Mouse (Mus musculus): Measurements from ENCODE around the gene Gm20604. TPM values are rescaled to one million over a fixed set of nuclear protein-coding genes. Genes with fewer than 3 reads are reported as not detected.

The Gm20604 gene
- polyA plus RNA-seq (2015; fragmentation: Nextera tagmentation; extraction: Ambion mirVana) = 44.5 and 46.7 TPM in 2 replicates

GRCm38 (mm10) chr12:102758403-102758756, at the start of gene Gm20604:
Gene Gm20604, minus strand, starts transcription at chr12:102758672.
- H3K27ac ChIP-seq (replicated peaks) = peak within 1 kb of the TSS; percentile 87
- peak within 1 kb of the TSS; percentile 87 for H3K9ac ChIP-seq
- no peaks in the 10 kb centered on the region for H3K27me3 ChIP-seq
- H3K36me3 ChIP-seq = peaks cover 8% of the 10 kb centered on the region; the same call in 1 of the 2 replicates
- peak within 1 kb of the TSS; percentile 89 for H3K4me3 ChIP-seq
- H3K9me3 ChIP-seq = no peaks in the 10 kb centered on the region
- no peak for ATAC-seq (ENCODE audit: low FRiP score, low read depth)
- peaks cover 30% of the 10 kb centered on the region for H3K4me1 ChIP-seq (replicated peaks)
- WGBS = under 1% methylated on average over 10 of the region's 10 CpGs
- peak within 1 kb of the TSS; percentile 83 for H3K4me2 ChIP-seq

GRCm38 (mm10) chr12:102799528-102799927, 41.1 kb upstream of the Gm20604 start:
- Histone ChIP-seq H3K9ac (no peak overlapping the region), H3K27me3 (no peaks in the 10 kb centered on the region), H3K4me3 (no peak overlapping the region), H3K9me3 (no peaks in the 10 kb centered on the region), H3K36me3 (peaks cover 8% of the 10 kb centered on the region), H3K27ac (replicated peaks) (no peak overlapping the region), H3K4me2 (no peak overlapping the region), H3K4me1 (replicated peaks) (no peaks in the 10 kb centered on the region)
- WGBS = 96% methylated on average over 2 of the region's 2 CpGs
- ATAC-seq (ENCODE audit: low FRiP score, low read depth) = no peak

GRCm38 (mm10) chr12:102787927-102788326, 29.5 kb upstream of the Gm20604 start:
- WGBS = 94% methylated on average over 7 of the region's 7 CpGs
- Histone ChIP-seq H3K27ac (replicated peaks) (no peak overlapping the region), H3K9ac (no peak overlapping the region), H3K4me3 (no peak overlapping the region), H3K27me3 (no peaks in the 10 kb centered on the region), H3K9me3 (no peaks in the 10 kb centered on the region), H3K4me1 (replicated peaks) (no peaks in the 10 kb centered on the region), H3K4me2 (no peak overlapping the region), H3K36me3 (peaks cover 62% of the 10 kb centered on the region)
- ATAC-seq (ENCODE audit: low FRiP score, low read depth) = no peak

GRCm38 (mm10) chr12:102785593-102785985, 27.1 kb upstream of the Gm20604 start:
- 65% methylated on average over 5 of the region's 5 CpGs for WGBS
- ATAC-seq (ENCODE audit: low FRiP score, low read depth) = no peak
- no peaks in the 10 kb centered on the region for H3K27me3 ChIP-seq
- no peaks in the 10 kb centered on the region for H3K4me1 ChIP-seq (replicated peaks)
- H3K36me3 ChIP-seq = peaks cover 61% of the 10 kb centered on the region
- no peak overlapping the region for H3K9ac ChIP-seq
- no peak overlapping the region for H3K4me2 ChIP-seq
- H3K4me3 ChIP-seq = no peak overlapping the region
- H3K27ac ChIP-seq (replicated peaks) = no peak overlapping the region
- H3K9me3 ChIP-seq = no peaks in the 10 kb centered on the region

GRCm38 (mm10) chr12:102784899-102785592, 26.6 kb upstream of the Gm20604 start:
- Histone ChIP-seq H3K9ac (no peak overlapping the region), H3K4me3 (no peak overlapping the region), H3K27me3 (no peaks in the 10 kb centered on the region), H3K4me1 (replicated peaks) (no peaks in the 10 kb centered on the region), H3K27ac (replicated peaks) (no peak overlapping the region), H3K9me3 (no peaks in the 10 kb centered on the region), H3K36me3 (peaks cover 55% of the 10 kb centered on the region), H3K4me2 (no peak overlapping the region)
- 91% methylated on average over 19 of the region's 19 CpGs for WGBS
- no peak for ATAC-seq (ENCODE audit: low FRiP score, low read depth)

- 90% methylated on average over 5 of the region's 5 CpGs for WGBS
- H3K9me3 ChIP-seq = no peaks in the 10 kb centered on the region
- H3K4me1 ChIP-seq (replicated peaks) = no peaks in the 10 kb centered on the region
- H3K9ac ChIP-seq = no peak overlapping the region
- peaks cover 47% of the 10 kb centered on the region for H3K36me3 ChIP-seq
- no peak overlapping the region for H3K4me3 ChIP-seq
- no peak overlapping the region for H3K27ac ChIP-seq (replicated peaks)
- H3K27me3 ChIP-seq = no peaks in the 10 kb centered on the region
- no peak for ATAC-seq (ENCODE audit: low FRiP score, low read depth)
- H3K4me2 ChIP-seq = no peak overlapping the region
Measured at GRCm38 (mm10) chr12:102782841-102783240, 24.4 kb upstream of the Gm20604 start.

GRCm38 (mm10) chr12:102779452-102779851, 21.0 kb upstream of the Gm20604 start:
- Histone ChIP-seq H3K4me1 (replicated peaks) (no peaks in the 10 kb centered on the region), H3K27me3 (no peaks in the 10 kb centered on the region), H3K4me2 (no peak overlapping the region), H3K27ac (replicated peaks) (no peak overlapping the region), H3K4me3 (no peak overlapping the region), H3K9ac (no peak overlapping the region), H3K9me3 (no peaks in the 10 kb centered on the region), H3K36me3 (peaks cover 43% of the 10 kb centered on the region)
- ATAC-seq (ENCODE audit: low FRiP score, low read depth) = peak; percentile 19; the same call in 1 of the 2 replicates
- WGBS = 52% methylated on average over 3 of the region's 3 CpGs

GRCm38 (mm10) chr12:102778151-102778550, 19.7 kb upstream of the Gm20604 start:
- no peak for ATAC-seq (ENCODE audit: low FRiP score, low read depth)
- Histone ChIP-seq H3K9me3 (no peaks in the 10 kb centered on the region), H3K27me3 (no peaks in the 10 kb centered on the region), H3K4me2 (no peak overlapping the region), H3K4me3 (no peak overlapping the region), H3K36me3 (peaks cover 45% of the 10 kb centered on the region), H3K9ac (no peak overlapping the region), H3K27ac (replicated peaks) (no peak overlapping the region), H3K4me1 (replicated peaks) (no peaks in the 10 kb centered on the region)
- 87% methylated on average over 5 of the region's 5 CpGs for WGBS

GRCm38 (mm10) chr12:102776035-102776434, 17.6 kb upstream of the Gm20604 start:
- H3K27me3 ChIP-seq = no peaks in the 10 kb centered on the region
- H3K9ac ChIP-seq = no peak overlapping the region
- H3K4me2 ChIP-seq = no peak overlapping the region
- 92% methylated on average over 14 of the region's 14 CpGs for WGBS
- no peak for ATAC-seq (ENCODE audit: low FRiP score, low read depth)
- H3K4me1 ChIP-seq (replicated peaks) = no peaks in the 10 kb centered on the region
- H3K4me3 ChIP-seq = no peak overlapping the region
- H3K9me3 ChIP-seq = no peaks in the 10 kb centered on the region
- peaks cover 54% of the 10 kb centered on the region for H3K36me3 ChIP-seq
- no peak overlapping the region for H3K27ac ChIP-seq (replicated peaks)

GRCm38 (mm10) chr12:102772676-102773075, 14.2 kb upstream of the Gm20604 start:
- no peak overlapping the region for H3K4me2 ChIP-seq
- no peaks in the 10 kb centered on the region for H3K9me3 ChIP-seq
- H3K36me3 ChIP-seq = peaks cover 86% of the 10 kb centered on the region
- H3K4me1 ChIP-seq (replicated peaks) = no peaks in the 10 kb centered on the region
- H3K27me3 ChIP-seq = no peaks in the 10 kb centered on the region
- no peak overlapping the region for H3K27ac ChIP-seq (replicated peaks)
- H3K9ac ChIP-seq = no peak overlapping the region
- ATAC-seq (ENCODE audit: low FRiP score, low read depth) = no peak
- 97% methylated on average over 5 of the region's 5 CpGs for WGBS
- H3K4me3 ChIP-seq = no peak overlapping the region

GRCm38 (mm10) chr12:102771601-102772000, 13.1 kb upstream of the Gm20604 start:
- Histone ChIP-seq H3K27ac (replicated peaks) (no peak overlapping the region), H3K4me2 (no peak overlapping the region), H3K27me3 (no peaks in the 10 kb centered on the region), H3K9me3 (no peaks in the 10 kb centered on the region), H3K4me1 (replicated peaks) (no peaks in the 10 kb centered on the region), H3K4me3 (no peak overlapping the region), H3K9ac (no peak overlapping the region), H3K36me3 (peaks cover 89% of the 10 kb centered on the region)
- no peak for ATAC-seq (ENCODE audit: low FRiP score, low read depth)
- WGBS = 97% methylated on average over 8 of the region's 8 CpGs

- Histone ChIP-seq H3K27ac (replicated peaks) (no peak overlapping the region), H3K27me3 (no peaks in the 10 kb centered on the region), H3K9ac (no peak overlapping the region), H3K36me3 (peaks cover 84% of the 10 kb centered on the region), H3K4me1 (replicated peaks) (no peaks in the 10 kb centered on the region), H3K9me3 (no peaks in the 10 kb centered on the region), H3K4me3 (no peak overlapping the region), H3K4me2 (no peak overlapping the region)
- no peak for ATAC-seq (ENCODE audit: low FRiP score, low read depth)
- WGBS = 92% methylated on average over 4 of the region's 4 CpGs
Measured at GRCm38 (mm10) chr12:102769000-102769399, 10.5 kb upstream of the Gm20604 start.

GRCm38 (mm10) chr12:102763696-102764095, 5.2 kb upstream of the Gm20604 start:
- H3K4me2 ChIP-seq = no peak overlapping the region
- H3K4me1 ChIP-seq (replicated peaks) = peaks cover 16% of the 10 kb centered on the region
- no peak for ATAC-seq (ENCODE audit: low FRiP score, low read depth)
- H3K27ac ChIP-seq (replicated peaks) = no peak overlapping the region
- H3K9ac ChIP-seq = no peak overlapping the region
- H3K4me3 ChIP-seq = no peak overlapping the region
- no peaks in the 10 kb centered on the region for H3K27me3 ChIP-seq
- H3K36me3 ChIP-seq = peaks cover 46% of the 10 kb centered on the region
- no peaks in the 10 kb centered on the region for H3K9me3 ChIP-seq

All from hindbrain, embryonic 15.5 days (tissue).